In the genomic region with DNA sequence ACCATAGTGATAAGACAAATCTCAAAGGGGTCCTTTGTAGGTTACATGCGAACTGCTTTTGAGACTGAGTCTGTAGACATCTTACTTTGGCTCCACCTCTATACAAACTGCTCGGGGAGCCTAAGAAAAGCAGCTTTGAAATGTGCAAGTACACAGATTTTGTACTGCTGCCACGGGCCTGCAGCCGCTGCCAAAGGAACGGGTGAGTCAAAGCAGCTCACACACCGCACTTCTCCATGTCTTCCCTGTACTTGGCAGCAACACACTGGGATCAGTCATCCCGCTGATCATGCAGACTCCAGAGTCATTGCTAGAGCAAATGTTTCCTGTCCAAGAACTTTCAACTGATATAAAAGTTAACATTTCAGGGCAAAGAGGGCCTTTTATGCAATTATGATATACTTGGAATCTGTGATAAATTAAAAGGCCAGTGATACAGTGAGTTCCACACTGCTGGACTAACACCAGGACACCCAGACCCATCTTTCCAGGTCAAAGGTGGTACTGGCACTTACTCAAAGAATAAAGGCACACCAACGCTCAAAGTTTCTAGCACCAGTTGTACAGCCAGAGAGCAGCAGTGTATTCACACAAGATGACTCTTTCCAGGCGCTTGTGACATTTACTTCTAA, we compare ENCODE assay signal across 9 mouse cellular contexts.
DNase-seq lines count a peak whose midpoint lies in the region; ATAC-seq lines count a peak whose summit lies in the region.
"Had no signal": no experiment of that assay in that cellular context is flagged by ENCODE, and none has a peak within 500 bp of the region (broad histone marks: within the 10 kb centered on the region; RNA-seq: fewer than 3 reads in every experiment).

No protein-coding gene starts in this region.

- no peaks in the 10 kb centered on the region for H3K36me3 ChIP-seq in forebrain, embryonic 15.5 days
- H3K36me3 ChIP-seq in forebrain, embryonic 12.5 days (replicated peaks), result no peaks in the 10 kb centered on the region
- no peaks in the 10 kb centered on the region for H3K36me3 ChIP-seq in lung, embryonic 15.5 days
- no peaks in the 10 kb centered on the region for H3K36me3 ChIP-seq in stomach, embryonic 16.5 days (ENCODE audit: control insufficient read depth, insufficient read depth, low read length)
- H3K36me3 ChIP-seq: embryonic facial prominence, embryonic 12.5 days had no signal

- peak overlapping the region; percentile 60 for H3K27ac ChIP-seq in forebrain, embryonic 15.5 days (replicated peaks)
- H3K27ac ChIP-seq in forebrain, embryonic 12.5 days, result no peak overlapping the region; the same call in 1 of the 2 replicates
- peak overlapping the region; percentile 60 for H3K27ac ChIP-seq in lung, embryonic 15.5 days
- peak overlapping the region; percentile 46 for H3K27ac ChIP-seq in stomach, embryonic 16.5 days (ENCODE audit: low read length)
- H3K27ac ChIP-seq: embryonic facial prominence, embryonic 12.5 days had no signal

- H3K4me2 ChIP-seq in forebrain, embryonic 15.5 days (replicated peaks), result no peak overlapping the region
- H3K4me2 ChIP-seq in forebrain, embryonic 12.5 days, result no peak overlapping the region
- H3K4me2 ChIP-seq in lung, embryonic 15.5 days, result no peak overlapping the region; the same call in 1 of the 2 replicates
- peak overlapping the region; percentile 25; the same call in 1 of the 2 replicates for H3K4me2 ChIP-seq in stomach, embryonic 16.5 days (ENCODE audit: low read depth, low read length)
- H3K4me2 ChIP-seq: embryonic facial prominence, embryonic 12.5 days had no signal

- 37% methylated on average over 9 of the region's 9 CpGs for WGBS in forebrain, embryonic 15.5 days
- 83% methylated on average over 9 of the region's 9 CpGs for WGBS in forebrain, embryonic 12.5 days
- 41% methylated on average over 9 of the region's 9 CpGs for WGBS in lung, embryonic 15.5 days
- WGBS in stomach, embryonic 16.5 days, result 48% methylated on average over 9 of the region's 9 CpGs

- DNase-seq in cerebellum, adult 9-11 months, result peak; percentile 72
- peak; percentile 90 to 91 for DNase-seq in heart, adult 18-20 months
- DNase-seq in kidney, postnatal 14 days, result peak; percentile 70
- DNase-seq in spleen, adult 12 weeks (ENCODE audit: low spot score), result no peak

- H3K9me3 ChIP-seq in forebrain, embryonic 15.5 days, result no peaks in the 10 kb centered on the region
- no peaks in the 10 kb centered on the region for H3K9me3 ChIP-seq in forebrain, embryonic 12.5 days
- H3K9me3 ChIP-seq in lung, embryonic 15.5 days, result no peaks in the 10 kb centered on the region
- H3K9me3 ChIP-seq in stomach, embryonic 16.5 days (replicated peaks; ENCODE audit: control insufficient read depth, low read length), result no peaks in the 10 kb centered on the region
- H3K9me3 ChIP-seq: embryonic facial prominence, embryonic 12.5 days had no signal

- peak; percentile 90 for ATAC-seq in forebrain, embryonic 15.5 days (replicated peaks)
- ATAC-seq in forebrain, embryonic 12.5 days (ENCODE audit: low FRiP score), result no peak
- peak; percentile 93 for ATAC-seq in lung, embryonic 15.5 days (ENCODE audit: borderline replicate concordance, extremely low read depth, low FRiP score, low TSS enrichment)
- ATAC-seq in stomach, embryonic 16.5 days (ENCODE audit: insufficient read depth, low FRiP score), result peak; percentile 84

- H3K4me1 ChIP-seq in forebrain, embryonic 15.5 days, result peaks cover 19% of the 10 kb centered on the region
- H3K4me1 ChIP-seq in forebrain, embryonic 12.5 days, result no peaks in the 10 kb centered on the region
- H3K4me1 ChIP-seq in lung, embryonic 15.5 days, result no peaks in the 10 kb centered on the region
- H3K4me1 ChIP-seq in stomach, embryonic 16.5 days (ENCODE audit: control insufficient read depth, insufficient read depth, low read length), result peaks cover 8% of the 10 kb centered on the region; the same call in 1 of the 2 replicates
- H3K4me1 ChIP-seq: embryonic facial prominence, embryonic 12.5 days had no signal

- H3K9ac ChIP-seq in forebrain, embryonic 15.5 days (replicated peaks), result no peak overlapping the region
- H3K9ac ChIP-seq in forebrain, embryonic 12.5 days, result no peak overlapping the region
- H3K9ac ChIP-seq in lung, embryonic 15.5 days, result no peak overlapping the region
- no peak overlapping the region for H3K9ac ChIP-seq in stomach, embryonic 16.5 days (ENCODE audit: low read length)
- H3K9ac ChIP-seq: embryonic facial prominence, embryonic 12.5 days had no signal

- H3K27me3 ChIP-seq in forebrain, embryonic 15.5 days, result no peaks in the 10 kb centered on the region
- H3K27me3 ChIP-seq in forebrain, embryonic 12.5 days, result no peaks in the 10 kb centered on the region
- H3K27me3 ChIP-seq in lung, embryonic 15.5 days, result no peaks in the 10 kb centered on the region
- H3K27me3 ChIP-seq in stomach, embryonic 16.5 days (ENCODE audit: control insufficient read depth, insufficient read depth, low read length), result no peaks in the 10 kb centered on the region
- H3K27me3 ChIP-seq: embryonic facial prominence, embryonic 12.5 days had no signal

- H3K4me3 ChIP-seq in forebrain, embryonic 15.5 days, result no peak overlapping the region
- no peak overlapping the region for H3K4me3 ChIP-seq in forebrain, embryonic 12.5 days (replicated peaks)
- no peak overlapping the region for H3K4me3 ChIP-seq in lung, embryonic 15.5 days
- H3K4me3 ChIP-seq in stomach, embryonic 16.5 days (replicated peaks; ENCODE audit: low read length), result no peak overlapping the region
- H3K4me3 ChIP-seq: embryonic facial prominence, embryonic 12.5 days had no signal
